Mouse (Mus musculus) CH12F3 (cell line): ENCODE measurements around the gene Gm11037.

ENCODE experiments used
- in situ Hi-C: fragments of 300-500 bp; cut with MboI; formaldehyde crosslinking; loops from 2 replicates; pipeline ENCODE4 v1.14.3; 2020; ENCODE audit warnings: low sequenced_read_pairs

Gm11037 gene

DNA sequence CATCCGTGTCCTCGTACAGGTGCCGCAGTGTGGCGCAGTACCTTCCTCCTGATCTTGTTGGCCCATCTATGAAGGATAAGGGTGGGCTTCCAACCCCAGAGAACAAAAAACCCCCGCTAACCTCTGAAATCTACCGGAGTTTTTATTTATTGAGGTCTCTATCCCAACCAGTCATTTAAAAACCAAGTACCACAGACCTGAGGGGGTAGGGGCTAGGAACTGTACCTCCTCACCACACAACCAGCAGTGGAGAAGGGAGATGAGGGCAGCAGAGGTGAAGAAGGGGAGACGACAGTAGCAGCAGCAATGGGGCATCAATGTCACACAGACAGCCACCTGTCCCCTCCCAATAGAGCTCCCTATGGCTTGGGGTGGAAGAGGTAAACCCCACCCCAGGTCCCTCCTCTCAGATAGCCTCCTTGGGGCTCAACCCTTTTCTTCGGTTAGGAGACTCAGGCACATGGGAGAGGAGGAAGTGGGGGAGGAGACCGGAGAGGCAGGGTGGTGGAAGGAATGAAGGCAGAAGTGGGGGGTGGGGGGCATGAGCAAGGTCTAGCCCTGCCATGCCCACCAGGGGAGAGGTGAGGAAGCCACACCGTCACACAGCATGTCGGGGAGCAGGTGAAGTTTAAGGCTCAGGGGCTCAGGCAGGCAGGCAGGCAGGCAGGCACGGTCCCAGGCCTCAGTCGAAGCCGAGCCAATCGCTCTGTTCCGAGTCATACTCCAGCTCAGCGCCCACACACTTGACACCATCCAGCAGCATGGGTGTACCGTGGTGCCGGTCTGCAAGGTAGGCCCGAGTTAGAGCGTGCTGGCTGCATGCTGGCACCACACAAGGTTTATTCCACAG, 13.1 kb downstream of the Gm11037 start:
- in situ Hi-C loops: no loop called here

DNA sequence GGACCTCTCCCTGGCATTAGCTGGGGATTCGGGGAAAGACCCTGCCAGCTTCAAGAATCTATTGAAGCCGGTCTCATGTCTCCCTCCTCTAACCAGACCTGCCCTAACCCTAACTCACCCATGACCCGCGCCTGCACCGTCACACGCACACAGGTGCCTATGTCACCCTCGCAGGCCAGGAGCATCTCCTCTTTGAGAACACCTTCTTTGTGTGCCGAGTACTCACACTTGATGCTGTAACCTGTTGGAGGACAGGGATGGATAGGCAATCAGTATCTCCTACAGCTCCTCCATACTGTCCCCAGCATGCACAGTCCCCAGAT, 13.7 kb downstream of the Gm11037 start:
- in situ Hi-C loops: no loop called here

DNA sequence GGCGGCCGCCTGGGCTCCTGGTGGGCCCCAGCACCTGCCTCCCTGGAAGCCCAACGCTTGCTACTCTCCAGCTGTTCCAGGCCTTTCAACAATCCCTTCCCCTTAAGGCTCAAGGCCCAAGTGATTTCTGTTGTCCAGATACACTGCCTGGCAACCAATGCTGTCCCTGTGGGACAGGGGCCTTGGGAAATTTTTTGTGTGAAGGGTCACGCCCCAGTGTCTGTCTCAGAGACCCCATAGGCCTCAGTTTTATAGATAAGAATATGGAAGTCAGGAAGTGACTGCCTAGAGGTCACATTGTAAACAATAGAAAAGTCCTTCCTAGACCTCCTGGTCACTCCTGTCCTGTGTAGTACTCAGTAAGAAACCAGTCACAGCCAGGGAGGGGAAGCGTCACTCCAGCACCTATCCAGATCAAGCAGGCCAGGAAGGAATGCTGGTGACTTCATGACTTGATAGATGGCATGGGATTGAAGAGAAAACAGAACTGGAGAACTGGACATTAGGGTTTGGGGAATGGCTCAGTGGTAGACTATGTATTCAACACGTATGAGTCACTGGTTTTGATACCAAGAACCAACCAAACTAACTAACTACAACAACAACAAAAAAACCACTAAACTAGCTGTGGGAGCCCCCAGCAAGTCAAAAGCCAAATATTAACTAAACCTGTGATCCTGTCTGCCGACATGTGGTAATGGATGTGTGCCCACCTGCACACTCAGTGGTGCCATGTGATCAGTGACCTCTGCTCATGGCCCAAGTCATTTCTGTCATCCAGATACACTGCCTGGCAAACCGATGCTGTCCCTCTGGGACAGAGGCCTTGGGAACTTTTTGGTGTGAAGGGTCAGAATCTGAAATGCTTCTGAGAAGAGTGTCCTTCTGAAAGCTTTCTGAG, 15.3 kb downstream of the Gm11037 start:
- in situ Hi-C loops: no loop called here

GRCm38 (mm10) chr2:131149254-131149578, 15.9 kb downstream of the Gm11037 start:
- in situ Hi-C loops: no loop called here

DNA sequence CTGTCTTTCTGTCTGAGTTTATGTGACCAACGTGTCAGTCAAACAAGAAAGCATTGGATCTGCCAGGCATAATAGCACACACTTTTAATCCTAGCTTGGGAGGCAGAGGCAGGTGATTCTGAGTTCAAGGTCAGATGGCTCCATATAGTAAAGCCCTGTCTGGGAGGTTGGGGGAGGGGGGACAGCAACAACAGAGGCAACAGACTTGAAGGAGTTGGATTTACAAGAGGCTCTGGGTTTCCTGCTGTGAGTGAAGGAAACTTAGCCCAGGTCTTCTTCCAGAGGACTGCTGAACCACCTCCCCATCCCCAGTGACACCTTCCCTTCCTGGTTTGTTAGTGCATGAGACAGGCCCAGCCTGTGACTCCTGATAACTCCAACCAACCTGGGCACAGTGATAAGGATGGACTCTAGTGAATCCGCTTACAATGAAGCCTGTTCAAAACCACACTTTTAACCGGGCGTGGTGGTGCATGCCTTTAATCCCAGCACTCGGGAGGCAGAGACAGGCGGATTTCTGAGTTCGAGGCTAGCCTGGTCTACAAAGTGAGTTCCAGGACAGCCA, 19.0 kb downstream of the Gm11037 start:
- in situ Hi-C loops: no loop called here

DNA sequence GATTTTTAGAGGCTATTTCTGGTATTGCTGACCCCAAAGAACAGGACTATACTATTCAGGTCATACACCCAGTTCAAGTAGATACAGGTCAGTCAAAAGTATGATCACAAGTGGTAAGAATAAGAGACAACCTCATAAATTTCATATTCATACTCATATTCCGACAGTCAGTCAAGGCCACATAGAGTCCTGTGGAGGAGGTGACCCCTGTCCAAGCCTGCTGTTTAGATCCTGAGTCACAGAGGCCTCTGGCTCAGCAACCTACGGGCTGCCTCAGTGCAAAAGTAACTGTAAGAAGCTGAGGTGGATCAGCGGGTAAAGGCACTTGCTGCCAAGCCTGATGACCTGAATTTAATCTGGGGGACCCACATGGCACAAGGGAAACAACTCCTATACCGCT, 20.7 kb downstream of the Gm11037 start:
- in situ Hi-C loops: no loop called here

GRCm38 (mm10) chr2:131156987-131157386, 23.7 kb downstream of the Gm11037 start:
- in situ Hi-C loops: no loop called here

DNA sequence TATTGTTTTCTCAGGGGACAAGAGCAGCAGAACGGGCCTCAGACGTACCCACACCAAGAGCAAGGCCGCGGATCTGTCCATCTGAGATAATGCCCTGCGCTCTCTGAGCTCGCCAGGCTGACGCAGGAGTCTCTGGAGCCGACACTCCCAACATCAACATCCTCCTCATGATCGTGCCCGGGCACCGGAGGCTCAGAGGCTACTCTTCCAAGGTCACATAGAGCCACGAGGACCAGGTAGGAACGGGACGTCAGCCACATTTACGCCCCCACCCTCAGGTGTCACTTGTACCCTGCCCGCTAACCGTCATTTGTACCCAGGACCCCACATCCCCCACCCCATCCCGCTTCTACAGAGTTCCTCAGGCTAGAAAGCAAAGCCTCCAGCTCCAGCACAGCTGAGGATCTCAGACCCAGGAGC, 26.2 kb downstream of the Gm11037 start:
- in situ Hi-C loops: no loop called here

DNA sequence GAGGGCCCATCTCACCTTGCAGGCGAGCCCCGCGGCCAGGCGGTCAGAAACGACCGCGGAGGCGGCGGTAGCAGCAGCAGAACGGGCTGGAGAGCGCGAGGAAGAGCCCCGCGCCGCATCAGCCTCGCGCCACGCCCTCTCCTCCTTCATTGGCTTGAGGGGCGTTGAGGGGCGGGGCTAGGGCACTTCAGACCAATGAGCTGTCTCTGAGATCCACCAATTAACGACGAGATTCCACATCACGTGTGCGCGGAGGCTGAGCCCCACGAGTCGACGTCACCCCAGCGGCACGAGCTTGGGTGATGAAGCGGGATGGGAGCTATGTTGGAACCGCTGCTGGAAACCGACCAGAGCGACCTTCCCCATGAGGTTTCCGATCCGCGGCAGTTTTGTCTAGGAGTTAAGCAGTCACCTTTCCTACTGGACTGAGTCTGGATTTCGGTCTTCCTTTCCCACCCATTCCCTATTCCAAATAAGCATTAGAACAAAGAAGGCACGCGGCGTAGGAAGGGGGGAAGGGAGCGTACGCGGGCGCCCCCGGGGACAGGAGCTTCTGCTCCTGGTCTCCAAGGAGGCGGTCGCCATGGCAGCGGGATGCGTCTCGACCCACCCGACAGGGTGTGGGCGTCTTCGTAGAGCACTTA, 26.8 kb downstream of the Gm11037 start, which contains the start of gene 1700037H04Rik:
TSS of gene 1700037H04Rik (minus strand) at position 144 of the 644 bp plus-strand sequence.
- in situ Hi-C loops: no loop called here

DNA sequence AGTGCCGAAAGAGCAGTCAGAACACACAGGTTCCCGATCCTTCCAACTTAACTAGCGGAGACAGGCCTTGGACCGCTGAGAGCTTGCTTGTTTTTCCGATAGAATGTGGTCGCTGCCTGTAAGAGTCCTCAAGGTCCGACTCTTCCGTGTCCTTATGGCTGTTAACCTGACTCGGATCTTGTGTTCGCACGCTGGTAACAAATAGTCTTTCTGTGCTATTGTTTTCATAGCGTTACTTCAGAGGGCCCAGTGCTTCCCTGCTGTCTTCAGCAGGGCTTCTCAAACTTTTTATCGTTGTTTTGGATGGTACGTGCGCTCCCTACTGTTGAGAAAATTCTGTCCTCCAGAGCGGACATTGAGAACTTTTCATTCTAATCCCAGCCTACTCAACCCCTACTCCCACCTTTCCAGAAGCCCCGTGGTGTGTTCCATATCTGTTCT, 27.4 kb downstream of the Gm11037 start:
- in situ Hi-C loops: no loop called here

DNA sequence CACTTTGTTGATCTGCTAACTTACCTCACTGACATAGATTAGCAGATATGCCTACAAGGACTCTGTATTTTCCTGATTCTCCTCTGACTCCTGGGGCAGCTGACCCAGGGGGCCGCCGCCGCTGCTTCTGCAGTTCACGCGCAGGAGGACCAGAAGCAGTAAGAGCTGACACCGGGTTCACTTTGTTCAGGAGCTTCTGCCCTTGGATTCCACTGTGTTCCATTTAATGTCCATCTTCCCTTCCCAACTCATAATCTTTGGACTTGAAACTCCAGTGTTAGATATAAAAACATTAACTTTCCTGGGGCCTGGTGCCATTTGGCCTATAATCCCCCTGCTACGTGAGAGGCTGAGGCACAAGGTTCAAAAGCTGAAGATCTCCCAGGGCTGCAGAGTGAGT, 30.6 kb downstream of the Gm11037 start:
- in situ Hi-C loops: no loop called here

DNA sequence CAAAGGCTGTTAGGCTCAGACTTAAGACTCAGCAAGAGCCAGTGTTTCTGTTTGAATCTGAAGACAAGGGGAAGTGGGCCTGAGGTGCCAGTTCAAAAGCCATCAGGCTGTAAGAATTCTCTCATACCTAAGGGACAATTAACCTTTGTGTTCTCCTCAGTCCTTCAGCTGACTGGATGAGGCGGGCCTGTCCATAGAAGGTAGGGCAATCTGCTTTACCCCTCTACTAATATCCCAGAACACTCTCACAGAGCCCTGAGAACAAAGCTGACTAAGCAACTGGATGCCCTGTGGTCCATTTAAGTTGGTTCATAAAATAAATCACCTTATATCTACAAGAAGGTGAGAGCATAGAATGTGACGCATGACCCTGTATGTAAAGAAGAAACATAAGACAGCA, 32.9 kb downstream of the Gm11037 start:
- in situ Hi-C loops: no loop called here

DNA sequence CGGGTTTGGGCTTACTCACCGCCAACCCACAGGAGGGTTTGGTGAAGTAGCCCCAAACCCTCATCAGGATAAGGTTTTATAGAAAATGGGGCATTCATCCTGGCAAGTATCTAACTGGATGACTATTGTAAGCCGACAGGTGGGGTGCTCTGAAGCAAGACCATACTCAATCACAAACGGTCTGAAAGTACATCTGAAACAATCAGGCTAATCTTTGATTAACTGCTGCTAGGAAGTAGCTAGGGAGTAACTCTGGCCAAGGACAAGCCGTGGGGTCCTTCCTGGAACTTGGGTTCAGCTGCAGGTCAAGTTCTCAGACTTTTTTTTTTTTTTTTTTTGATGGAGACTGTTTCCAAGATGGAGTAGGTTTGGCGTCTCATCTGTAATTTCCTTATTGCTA, 34.7 kb downstream of the Gm11037 start:
- in situ Hi-C loops: no loop called here

- in situ Hi-C loops: no loop called here
Measured at GRCm38 (mm10) chr2:131168914-131169313, 35.6 kb downstream of the Gm11037 start.

DNA sequence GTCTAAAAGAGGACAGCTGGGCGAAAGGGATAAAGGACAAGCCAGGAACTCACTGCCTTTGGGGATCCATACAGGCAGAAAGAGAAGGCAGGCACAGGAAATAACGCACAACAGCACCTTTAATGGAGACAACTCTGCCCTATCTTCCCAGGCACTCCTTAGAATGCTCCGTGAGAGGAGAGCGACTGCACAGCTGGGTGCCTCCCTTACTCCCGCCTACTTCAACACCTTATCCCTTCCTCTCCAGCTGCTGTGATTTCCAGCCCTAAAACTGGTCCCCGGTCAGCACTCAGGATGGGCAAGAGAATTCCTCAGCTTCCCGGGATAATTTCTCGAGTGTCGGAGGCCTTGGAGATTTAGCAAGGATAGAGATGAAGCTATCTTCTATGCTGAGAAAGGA, 37.6 kb downstream of the Gm11037 start:
- in situ Hi-C loops: no loop called here

DNA sequence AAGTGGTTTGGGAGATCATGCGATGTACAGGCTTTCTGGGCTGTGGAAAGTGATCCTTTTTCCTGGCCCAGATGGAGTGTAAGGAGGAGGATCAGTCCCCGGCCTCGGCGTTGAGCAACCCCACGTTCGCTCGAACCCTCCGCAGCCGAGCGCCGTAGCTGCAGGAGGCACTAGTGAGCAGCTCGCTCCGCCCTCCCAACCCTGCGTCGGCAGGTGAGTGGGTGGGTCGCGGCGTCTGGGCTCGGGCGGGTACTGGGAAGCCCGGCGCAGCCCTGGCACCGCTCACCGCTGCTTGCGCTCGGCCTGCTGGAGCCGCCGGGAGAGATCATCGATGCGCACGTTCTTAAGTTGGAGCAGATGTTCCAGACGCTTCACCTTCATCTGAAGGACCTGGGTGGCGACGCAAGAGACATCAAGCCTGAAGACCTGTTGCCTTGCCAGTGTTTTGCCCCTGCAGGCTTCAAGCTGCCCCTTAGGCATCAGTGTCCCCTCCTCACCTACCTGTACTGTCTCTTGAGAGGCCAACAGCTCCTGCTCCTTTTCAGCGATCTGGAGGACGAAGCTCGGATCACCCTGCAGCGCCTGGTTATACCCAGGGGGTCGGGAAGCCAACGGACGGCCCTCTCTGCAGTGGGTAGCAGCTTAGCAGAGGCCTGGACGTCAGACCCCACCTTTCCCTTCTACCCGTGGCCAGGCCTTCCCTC, 38.3 kb downstream of the Gm11037 start:
- in situ Hi-C loops: no loop called here

DNA sequence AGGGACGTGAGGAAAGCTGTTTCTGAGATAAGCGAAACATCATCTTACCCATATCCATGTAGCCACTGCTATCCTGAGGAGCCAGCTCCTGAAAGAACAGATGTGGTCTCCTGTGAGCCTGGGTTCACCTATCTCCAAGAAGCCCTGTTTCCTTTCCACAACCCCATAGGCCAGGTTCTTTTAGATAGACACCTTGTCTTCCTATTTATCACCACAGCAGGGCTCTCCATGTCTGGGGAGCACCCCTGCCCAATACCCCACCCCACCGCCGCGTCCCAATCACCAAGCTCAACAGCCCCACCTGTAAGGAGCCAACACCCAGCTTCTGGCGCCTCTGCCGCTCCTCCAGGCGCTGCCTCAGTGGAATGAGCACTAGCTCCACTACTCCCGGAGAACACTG, 39.0 kb downstream of the Gm11037 start:
- in situ Hi-C loops: no loop called here

DNA sequence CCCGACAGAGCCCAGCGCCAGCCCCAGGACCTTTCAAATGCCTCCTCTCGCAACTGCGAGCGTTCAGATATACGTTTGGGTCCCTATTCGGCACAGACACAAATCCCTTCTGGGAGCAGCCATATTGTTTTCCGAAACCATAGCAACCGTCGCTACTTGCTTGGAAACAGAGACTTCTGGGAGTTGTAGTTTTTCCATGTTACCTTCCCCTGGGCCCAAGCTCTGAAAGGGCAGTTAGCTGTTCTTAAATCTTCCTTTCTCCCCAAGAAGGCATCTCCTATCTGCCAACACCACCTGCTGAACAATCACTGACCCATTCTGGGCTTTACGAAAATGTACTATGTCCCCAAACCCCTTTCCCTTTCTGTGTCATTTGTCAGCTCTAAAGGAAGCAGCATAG, 41.4 kb downstream of the Gm11037 start:
- in situ Hi-C loops: no loop called here

GRCm38 (mm10) chr2:131175286-131175944, 42.1 kb downstream of the Gm11037 start:
- in situ Hi-C loops: no loop called here

DNA sequence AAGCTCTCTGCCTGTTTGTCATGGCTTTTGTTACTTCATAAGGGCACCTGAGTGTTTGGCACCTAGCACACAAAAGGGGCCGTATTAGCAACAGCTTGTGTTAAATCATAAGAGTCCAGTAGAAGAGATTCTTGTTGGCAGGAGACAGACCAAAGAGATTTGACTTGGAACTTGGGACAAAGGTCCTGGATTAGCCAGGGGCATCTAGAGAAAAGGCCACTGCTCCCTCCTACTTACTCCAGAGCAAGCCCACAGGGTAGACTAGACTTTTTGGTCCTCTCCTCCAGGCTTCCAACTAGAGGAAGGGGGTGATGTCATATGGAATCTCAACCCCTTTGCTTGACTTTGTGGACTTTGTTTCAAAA, 42.6 kb downstream of the Gm11037 start:
- in situ Hi-C loops: no loop called here
